Mouse (Mus musculus) liver, embryonic 11.5 days (tissue): ENCODE results near the gene Nemf. TPM values are rescaled to one million over a fixed set of nuclear protein-coding genes. Genes with fewer than 3 reads are reported as not detected.

ENCODE experiments used
- ATAC-seq: fragments of 200-750 bp; cut with Nextera tagmentation; replicated peaks from 2 replicates; pipeline ENCODE4 v1.8.0; 2017; ENCODE audit warnings: moderate number of reproducible peaks, mild to moderate bottlenecking, moderate TSS enrichment, moderate library complexity; ENCODE audit not compliant: low FRiP score
- DNase-seq: peaks from one replicate; pipeline ENCODE4 v3.0.0-alpha.2; 2017; ENCODE audit warnings: low spot score
- H3K27ac ChIP-seq: fragments of 300-500 bp; sonication (generic); 2 replicates; pipeline ENCODE4 v1.5.1; 2014; ENCODE audit warnings: mild to moderate bottlenecking, low read depth, low read length, control low read depth
- H3K27me3 ChIP-seq: fragments of 300-500 bp; sonication (generic); replicated peaks from 2 replicates; pipeline ENCODE4 v1.6.1; 2014; ENCODE audit warnings: low read length, mixed read lengths; ENCODE audit not compliant: control insufficient read depth, insufficient read depth
- H3K36me3 ChIP-seq: fragments of 300-500 bp; sonication (generic); 2 replicates; pipeline ENCODE4 v1.6.1; 2014; ENCODE audit warnings: mild to moderate bottlenecking, low read length, moderate library complexity, mixed read lengths; ENCODE audit not compliant: control insufficient read depth, insufficient read depth
- H3K4me1 ChIP-seq: fragments of 300-500 bp; sonication (generic); replicated peaks from 2 replicates; pipeline ENCODE4 v1.6.1; 2014; ENCODE audit warnings: low read length, mixed read lengths; ENCODE audit not compliant: control insufficient read depth, insufficient read depth
- H3K4me2 ChIP-seq: fragments of 300-500 bp; sonication (generic); 2 replicates; pipeline ENCODE4 v1.6.1; 2014; ENCODE audit warnings: mild to moderate bottlenecking, control low read depth, moderate library complexity
- H3K4me3 ChIP-seq: fragments of 300-500 bp; sonication (generic); 2 replicates; pipeline ENCODE4 v1.5.1; 2014; ENCODE audit warnings: low read depth, low read length, control low read depth
- H3K9ac ChIP-seq: fragments of 300-500 bp; sonication (generic); 2 replicates; pipeline ENCODE4 v1.6.1; 2014; ENCODE audit warnings: low read depth, low read length, control low read depth
- H3K9me3 ChIP-seq: fragments of 300-500 bp; sonication (generic); 2 replicates; pipeline ENCODE4 v1.6.1; 2016; ENCODE audit warnings: low read length, inconsistent platforms, mixed read lengths; ENCODE audit not compliant: control insufficient read depth
- WGBS: fragments of 180-500 bp; shearing (Covaris S2); extraction: QIAGEN DNeasy Blood & Tissue Kit; methylation state at CpG from one replicate; pipeline ENCODE4 v1.1.7; 2014; 5-methylcytosine and 5-hydroxymethylcytosine counted together
- microRNA-seq: library from miRNA; unstranded; fragments of <30 nt; microRNA quantifications from one replicate; pipeline ENCODE4, GENCODE M21; 2017; ENCODE audit warnings: borderline number of aligned reads
- polyA plus RNA-seq: library from polyadenylated mRNA; unstranded; fragments of >200 nt; fragmentation: Nextera tagmentation; extraction: Ambion mirVana; gene quantifications from 2 replicates; pipeline ENCODE4 v1.2.1, GENCODE M21; 2014

Nemf gene
- polyA plus RNA-seq, 1 experiment from 2014 or later, result 81.7 TPM

DNA sequence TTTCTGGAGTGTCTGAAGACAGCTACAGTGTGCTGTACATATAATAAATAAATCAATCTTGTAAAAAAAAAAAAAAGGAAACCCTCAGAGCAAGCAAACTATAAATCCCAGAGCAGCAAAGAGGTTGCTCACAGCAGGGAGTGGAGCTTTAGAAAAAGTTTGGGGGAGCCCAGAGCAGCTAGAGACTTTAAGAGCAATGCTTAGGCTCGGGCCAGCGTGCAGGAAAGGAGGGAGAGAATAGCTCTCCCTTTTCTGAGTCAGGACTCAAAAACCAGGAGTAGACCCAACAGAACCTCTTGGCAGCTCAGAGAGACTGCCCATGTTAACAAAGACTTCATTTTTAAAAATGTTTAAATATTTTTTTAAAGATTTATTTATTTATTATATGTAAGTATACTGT is 88.0 kb downstream of the Nemf start:
- H3K4me1 ChIP-seq, result no peaks in the 10 kb centered on the region
- H3K27ac ChIP-seq, result no peak overlapping the region
- no peaks in the 10 kb centered on the region for H3K9me3 ChIP-seq
- H3K4me3 ChIP-seq, result no peak overlapping the region
- 74% methylated on average over 2 of the region's 2 CpGs for WGBS
- DNase-seq, result no peak
- ATAC-seq, result no peak
- H3K36me3 ChIP-seq, result no peaks in the 10 kb centered on the region
- no peak overlapping the region for H3K9ac ChIP-seq
- no peak overlapping the region for H3K4me2 ChIP-seq
- no peaks in the 10 kb centered on the region for H3K27me3 ChIP-seq

DNA sequence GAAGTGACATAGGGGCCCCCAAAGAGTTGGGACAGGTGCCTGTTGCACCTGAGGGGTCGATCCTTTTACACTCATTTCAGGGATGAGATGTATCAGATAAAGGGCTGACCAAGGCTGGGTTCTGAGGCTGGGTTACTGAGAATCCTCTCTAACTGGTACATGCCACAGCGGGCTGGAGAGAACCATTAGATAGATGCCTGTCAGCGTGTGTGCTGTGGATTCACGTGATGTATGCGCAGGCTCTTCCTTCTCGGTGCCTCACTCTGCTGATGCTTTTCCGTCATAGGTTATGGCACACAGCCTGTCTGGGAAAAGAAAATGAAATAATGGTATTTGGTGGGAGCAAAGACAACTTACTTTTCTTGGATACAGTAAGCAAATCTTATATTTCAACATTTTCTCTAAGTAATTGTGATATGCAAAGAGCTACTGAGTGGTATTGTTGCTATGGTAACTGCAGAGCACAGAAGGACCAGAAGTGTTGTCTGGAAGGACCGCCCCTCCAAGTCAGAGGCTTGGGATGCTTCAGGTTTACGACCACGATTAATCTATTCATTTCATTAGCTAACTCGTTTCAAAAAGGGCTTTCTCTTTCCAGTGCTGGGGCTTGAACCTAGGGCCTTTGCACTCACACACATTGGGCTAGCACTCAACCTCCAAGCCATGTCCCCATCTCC is 88.9 kb downstream of the Nemf start:
- no peak overlapping the region for H3K27ac ChIP-seq
- H3K27me3 ChIP-seq, result no peaks in the 10 kb centered on the region
- DNase-seq, result no peak
- no peaks in the 10 kb centered on the region for H3K36me3 ChIP-seq
- WGBS, result 79% methylated on average over 11 of the region's 11 CpGs
- no peak overlapping the region for H3K4me3 ChIP-seq
- H3K4me2 ChIP-seq, result no peak overlapping the region
- no peak overlapping the region for H3K9ac ChIP-seq
- no peaks in the 10 kb centered on the region for H3K9me3 ChIP-seq
- no peaks in the 10 kb centered on the region for H3K4me1 ChIP-seq
- no peak for ATAC-seq

DNA sequence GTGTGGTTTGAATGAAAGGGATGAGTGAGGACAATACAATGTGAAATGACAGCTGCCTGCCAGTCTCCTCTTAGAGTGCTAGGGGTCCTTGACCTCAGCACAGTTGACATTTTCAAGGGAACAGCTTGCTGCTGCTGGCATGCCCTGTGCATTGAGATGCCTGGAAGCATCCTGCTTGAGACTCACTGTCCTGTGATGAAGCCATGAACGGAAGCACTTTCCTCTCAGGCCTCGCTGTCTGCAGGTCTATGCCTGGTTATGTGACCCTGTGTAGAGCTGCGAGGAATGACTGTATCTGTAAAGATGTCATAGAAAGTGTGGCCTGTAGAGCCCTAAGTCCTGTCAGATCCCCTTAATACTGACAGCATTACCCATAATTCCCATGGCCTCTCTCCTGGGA is 91.9 kb downstream of the Nemf start:
- Histone ChIP-seq H3K27ac (no peak overlapping the region), H3K9ac (no peak overlapping the region), H3K4me1 (no peaks in the 10 kb centered on the region), H3K4me3 (no peak overlapping the region), H3K27me3 (no peaks in the 10 kb centered on the region), H3K36me3 (no peaks in the 10 kb centered on the region), H3K4me2 (no peak overlapping the region), H3K9me3 (no peaks in the 10 kb centered on the region)
- no peak for ATAC-seq
- 85% methylated on average over 3 of the region's 3 CpGs for WGBS
- no peak for DNase-seq

DNA sequence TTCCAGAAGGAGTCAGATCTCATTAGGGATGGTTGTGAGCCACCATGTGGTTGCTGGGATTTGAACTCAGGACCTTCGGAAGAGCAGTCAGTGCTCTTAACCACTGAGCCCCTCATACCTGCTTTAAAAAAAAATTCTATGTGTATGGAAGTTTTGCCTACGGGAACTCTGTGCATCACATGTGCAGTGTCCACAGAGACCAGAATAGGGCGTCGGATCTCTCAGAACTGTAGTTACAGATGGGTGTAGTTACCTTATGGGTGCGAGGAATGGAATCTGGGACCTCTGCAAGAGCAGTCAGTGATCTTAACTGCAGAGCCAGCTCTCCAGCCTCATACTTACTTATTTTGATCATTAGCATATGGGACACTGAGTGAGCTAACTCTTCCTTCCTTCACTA is 94.7 kb downstream of the Nemf start:
- Histone ChIP-seq H3K4me2 (no peak overlapping the region), H3K4me3 (no peak overlapping the region), H3K27me3 (no peaks in the 10 kb centered on the region), H3K36me3 (no peaks in the 10 kb centered on the region), H3K27ac (no peak overlapping the region), H3K4me1 (no peaks in the 10 kb centered on the region; the same call in 1 of the 2 replicates), H3K9me3 (no peaks in the 10 kb centered on the region), H3K9ac (no peak overlapping the region)
- no peak for DNase-seq
- no peak for ATAC-seq
- WGBS, result 87% methylated on average over 5 of the region's 5 CpGs

Small RNAs within 50 kb of the gene (microRNA-seq; reads per million reads assigned to microRNA genes)
- gene Gm47299 (not detected), gene Gm47305 (not detected)

Other genes with a start within 250 kb of the Nemf start
- 1,745 and 1,937 TPM in 2 replicates for gene Rps29, start 198.0 kb downstream of the Nemf start, polyA plus RNA-seq
- gene Lrr1, start 188.4 kb downstream of the Nemf start, polyA plus RNA-seq, result 28.5 and 33.5 TPM in 2 replicates
- gene Rpl36al, start 173.1 kb downstream of the Nemf start, polyA plus RNA-seq, result 999 and 1,044 TPM in 2 replicates
- gene Mgat2, start 173.0 kb downstream of the Nemf start, polyA plus RNA-seq, result 44.9 and 50.7 TPM in 2 replicates
- 28.6 and 29.8 TPM in 2 replicates for gene Gm49383, start 160.1 kb downstream of the Nemf start, polyA plus RNA-seq
- gene Dnaaf2, start 158.7 kb downstream of the Nemf start, polyA plus RNA-seq, result 12.2 and 14.0 TPM in 2 replicates
- 35.5 and 37.9 TPM in 2 replicates for gene Gm49384, start 152.9 kb downstream of the Nemf start, polyA plus RNA-seq
- 42.5 and 46.9 TPM in 2 replicates for gene Pole2, start 129.0 kb downstream of the Nemf start, polyA plus RNA-seq
- gene Klhdc1, start 116.0 kb downstream of the Nemf start, polyA plus RNA-seq, result 5.7 and 5.8 TPM in 2 replicates
- gene Klhdc2, start 60.5 kb downstream of the Nemf start, polyA plus RNA-seq, result 146 and 152 TPM in 2 replicates
- gene Arf6, start 15.0 kb upstream of the Nemf start, polyA plus RNA-seq, result 65.1 and 68.1 TPM in 2 replicates
- gene Gm9887, start 15.3 kb upstream of the Nemf start, polyA plus RNA-seq, result 1.3 and 1.7 TPM in 2 replicates
- 32.5 and 32.6 TPM in 2 replicates for gene Vcpkmt, start 225.9 kb upstream of the Nemf start, polyA plus RNA-seq